Mouse (Mus musculus): ENCODE results near the gene Arl16. TPM values are rescaled to one million over a fixed set of nuclear protein-coding genes. Genes with fewer than 3 reads are reported as not detected.

The Arl16 gene
- polyA plus RNA-seq, 1 experiment from 2014 or later, result 53.3 TPM

DNA sequence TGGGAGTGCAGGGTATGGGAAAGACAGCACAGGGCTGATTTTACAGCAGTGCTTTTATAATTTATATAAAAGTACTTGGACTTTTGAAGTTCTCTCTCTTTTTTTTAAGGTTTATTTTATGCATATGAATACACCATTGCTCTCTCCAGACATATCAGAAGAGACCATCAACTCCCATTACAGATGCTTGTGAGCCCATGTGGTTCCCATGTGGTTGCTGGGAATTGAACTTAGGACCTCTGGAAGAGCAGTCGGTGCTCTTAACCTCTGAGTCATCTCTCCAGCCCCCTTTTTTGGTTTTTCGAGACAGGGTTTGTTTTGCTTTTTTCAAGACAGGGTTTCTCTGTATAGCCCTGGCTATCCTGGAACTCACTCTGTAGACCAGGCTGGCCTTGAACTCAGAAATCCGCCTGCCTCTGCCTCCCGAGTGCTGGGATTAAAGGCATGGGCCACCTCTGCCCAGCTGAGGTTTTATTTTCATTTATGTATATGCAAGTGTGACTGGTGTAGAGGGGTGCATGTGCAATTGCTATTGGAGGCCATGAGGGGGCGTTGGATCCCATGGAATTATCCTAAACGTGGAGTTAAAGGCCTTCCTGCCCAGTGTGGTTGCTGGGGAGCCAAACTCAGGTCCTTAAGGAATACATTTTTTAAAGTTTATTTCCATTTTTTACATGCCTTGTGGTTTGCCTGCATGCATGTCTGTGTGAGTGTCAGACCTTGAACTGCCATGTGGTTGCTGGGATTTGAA, 8.4 kb downstream of the Arl16 start:
- H3K4me2 ChIP-seq, result peak overlapping the region; percentile 85
- no peak for ATAC-seq (replicated peaks; ENCODE audit: low FRiP score)
- WGBS, result 65% methylated on average over 6 of the region's 6 CpGs
- peaks cover 53% of the 10 kb centered on the region for H3K36me3 ChIP-seq
- H3K27ac ChIP-seq, result no peak overlapping the region
- no peaks in the 10 kb centered on the region for H3K9me3 ChIP-seq (replicated peaks)
- H3K9ac ChIP-seq, result peak overlapping the region; percentile 98
- H3K27me3 ChIP-seq, result no peaks in the 10 kb centered on the region
- H3K4me3 ChIP-seq (replicated peaks), result peak overlapping the region; percentile 94
- peaks cover 23% of the 10 kb centered on the region for H3K4me1 ChIP-seq

DNA sequence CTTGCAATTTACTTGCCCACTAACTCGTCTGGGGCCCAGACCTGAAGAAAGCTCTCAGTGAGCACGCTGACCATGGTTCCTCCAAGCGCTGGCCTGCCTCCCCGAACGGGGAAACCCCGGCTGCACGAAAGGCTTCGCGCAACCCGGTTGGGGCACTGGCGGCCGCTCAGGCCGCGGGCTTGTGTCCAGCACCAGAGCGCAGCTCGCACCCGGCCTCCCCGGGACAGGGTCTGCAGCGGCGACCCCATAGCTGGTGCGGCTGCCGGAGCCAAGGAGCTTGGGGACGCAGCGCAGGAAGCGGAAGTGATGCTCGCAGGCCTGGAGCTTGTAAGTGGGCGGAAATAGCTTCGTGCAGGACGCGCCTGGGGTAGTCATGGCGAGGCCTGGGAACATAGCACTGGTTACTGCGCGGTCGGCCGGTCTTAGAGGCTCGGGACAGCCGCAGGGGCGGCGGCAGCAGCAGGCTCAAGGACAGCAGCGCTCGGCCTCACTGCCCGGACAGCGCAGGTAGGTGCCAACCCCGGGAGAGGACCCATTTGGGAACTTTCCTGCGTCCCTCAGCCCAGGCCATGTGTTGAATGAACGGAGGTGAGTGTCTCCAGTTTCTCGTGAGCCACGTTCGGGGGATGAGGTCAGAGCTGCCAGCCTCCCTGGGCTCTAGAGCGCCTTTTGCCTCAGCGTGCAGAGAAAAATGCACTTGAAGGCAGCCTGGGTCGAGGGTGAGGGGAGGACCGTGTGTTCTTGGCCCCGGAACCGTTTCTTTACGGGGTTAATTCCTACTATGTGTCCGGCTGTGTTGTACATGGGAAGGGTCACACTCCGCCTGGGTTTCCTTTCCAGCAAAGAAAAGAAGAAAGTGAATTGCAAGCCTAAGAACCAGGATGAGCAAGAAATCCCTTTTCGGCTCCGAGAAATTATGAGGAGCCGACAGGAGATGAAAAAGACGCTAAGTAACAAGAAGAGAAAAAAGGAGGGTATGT, 9.3 kb downstream of the Arl16 start, which contains the start of the genes Oxld1 and Ccdc137:
Gene Oxld1 (minus strand): TSS at position 297 of the 980 bp plus-strand sequence.
Gene Ccdc137 (plus strand): TSS at position 344 of the 980 bp plus-strand sequence.
- peak; percentile 92 for ATAC-seq (replicated peaks; ENCODE audit: low FRiP score)
- Histone ChIP-seq H3K9me3 (replicated peaks) (no peaks in the 10 kb centered on the region), H3K4me3 (replicated peaks) (peak within 1 kb of the TSS; percentile 94), H3K36me3 (peaks cover 44% of the 10 kb centered on the region), H3K27ac (peak within 1 kb of the TSS; percentile 92), H3K27me3 (no peaks in the 10 kb centered on the region), H3K9ac (peak within 1 kb of the TSS; percentile 98), H3K4me2 (peak within 1 kb of the TSS; percentile 85), H3K4me1 (peaks cover 23% of the 10 kb centered on the region)
- 3% methylated on average over 62 of the region's 62 CpGs for WGBS

DNA sequence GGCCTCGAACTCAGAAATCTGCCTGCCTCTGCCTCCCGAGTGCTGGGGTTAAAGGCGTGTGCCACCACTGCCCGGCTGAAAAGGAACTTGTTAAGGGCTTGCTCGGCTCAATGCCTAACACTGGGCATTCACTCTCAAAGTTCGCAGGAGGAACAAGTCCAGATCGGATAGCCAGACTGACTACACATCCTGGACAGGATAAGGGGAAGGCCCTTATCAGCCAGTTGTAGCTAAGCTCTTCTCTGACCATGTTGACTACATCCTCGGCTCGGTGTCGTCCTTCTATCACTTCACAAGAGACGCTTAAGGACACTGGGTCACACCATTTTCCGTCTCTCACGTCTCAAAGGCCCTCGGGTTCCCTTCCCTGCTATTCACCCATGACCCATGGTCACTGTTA, 10.0 kb downstream of the Arl16 start:
- H3K27ac ChIP-seq, result peak overlapping the region; percentile 92
- ATAC-seq (replicated peaks; ENCODE audit: low FRiP score), result peak; percentile 16; the same call in 1 of the 2 replicates
- H3K4me2 ChIP-seq, result peak overlapping the region; percentile 85
- H3K27me3 ChIP-seq, result no peaks in the 10 kb centered on the region
- H3K36me3 ChIP-seq, result peaks cover 37% of the 10 kb centered on the region
- H3K9me3 ChIP-seq (replicated peaks), result no peaks in the 10 kb centered on the region
- peak overlapping the region; percentile 94 for H3K4me3 ChIP-seq (replicated peaks)
- H3K4me1 ChIP-seq, result peaks cover 23% of the 10 kb centered on the region
- WGBS, result 27% methylated on average over 14 of the region's 14 CpGs
- peak overlapping the region; percentile 98 for H3K9ac ChIP-seq

DNA sequence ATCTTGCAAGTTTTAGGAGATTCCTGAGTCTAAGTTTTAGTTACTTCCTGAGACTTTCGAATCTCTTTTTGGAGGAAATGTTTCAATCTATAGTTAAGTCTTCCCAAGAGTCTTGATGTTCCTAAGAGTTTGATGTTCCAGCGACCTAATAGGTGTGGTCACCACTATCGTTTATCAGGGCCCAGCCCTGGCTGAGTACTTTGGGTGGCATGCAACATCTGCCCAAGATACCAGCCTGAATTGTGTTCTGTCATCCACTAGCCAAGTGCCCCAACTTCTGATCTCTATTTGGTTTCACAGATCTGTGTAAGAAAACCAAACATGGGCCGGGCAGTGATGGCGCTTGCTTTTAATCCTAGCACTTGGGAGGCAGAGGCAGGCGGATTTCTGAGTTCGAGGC, 12.0 kb downstream of the Arl16 start:
- 91% methylated on average over 7 of the region's 7 CpGs for WGBS
- H3K9ac ChIP-seq, result no peak overlapping the region
- no peak overlapping the region for H3K4me3 ChIP-seq (replicated peaks)
- peaks cover 23% of the 10 kb centered on the region for H3K4me1 ChIP-seq
- H3K4me2 ChIP-seq, result no peak overlapping the region
- H3K36me3 ChIP-seq, result peaks cover 18% of the 10 kb centered on the region
- no peak for ATAC-seq (replicated peaks; ENCODE audit: low FRiP score)
- no peaks in the 10 kb centered on the region for H3K27me3 ChIP-seq
- no peak overlapping the region for H3K27ac ChIP-seq
- H3K9me3 ChIP-seq (replicated peaks), result no peaks in the 10 kb centered on the region

DNA sequence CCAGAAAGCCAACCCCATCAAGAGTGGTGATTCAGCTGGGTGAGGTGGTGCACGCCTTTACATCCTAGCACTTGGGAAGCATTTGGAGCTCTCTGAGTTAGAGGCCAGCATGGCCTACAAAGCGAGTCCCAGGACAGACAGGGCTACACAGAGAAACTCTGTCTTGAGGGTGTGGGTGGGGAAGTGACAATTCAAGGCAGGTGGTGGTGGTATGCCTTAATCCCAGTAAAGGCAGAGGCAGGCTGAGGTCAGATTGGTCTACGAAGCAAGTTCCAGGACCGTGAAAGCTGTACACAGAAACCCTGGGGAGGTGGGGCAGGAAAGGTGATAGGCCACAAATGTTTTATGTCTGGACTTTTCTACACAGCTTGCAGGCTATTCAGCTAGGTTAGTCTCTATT, 12.4 kb downstream of the Arl16 start:
- Histone ChIP-seq H3K9me3 (replicated peaks) (no peaks in the 10 kb centered on the region), H3K27ac (no peak overlapping the region), H3K9ac (no peak overlapping the region), H3K27me3 (no peaks in the 10 kb centered on the region), H3K4me3 (replicated peaks) (no peak overlapping the region), H3K4me2 (no peak overlapping the region), H3K4me1 (peaks cover 23% of the 10 kb centered on the region), H3K36me3 (peaks cover 15% of the 10 kb centered on the region)
- no peak for ATAC-seq (replicated peaks; ENCODE audit: low FRiP score)
- 88% methylated on average over 4 of the region's 4 CpGs for WGBS

DNA sequence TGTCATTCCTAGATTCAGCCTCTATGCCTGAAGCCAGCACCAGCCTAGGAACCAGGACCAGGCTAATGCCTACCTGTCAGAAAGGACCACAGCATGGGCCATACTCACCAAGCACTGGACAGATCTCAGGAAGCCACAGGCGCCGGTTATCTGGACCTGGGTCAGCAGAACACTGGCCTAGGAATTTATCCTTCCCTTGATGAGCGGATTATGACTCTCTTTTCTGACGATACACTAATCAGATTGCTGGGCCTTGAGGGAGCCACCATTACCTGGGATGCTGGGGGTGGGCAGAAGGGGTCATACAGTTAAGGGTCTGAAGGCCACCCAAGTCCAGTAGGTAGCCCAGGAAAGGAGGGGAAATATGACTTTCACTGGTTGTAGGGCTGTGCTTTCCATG, 14.1 kb downstream of the Arl16 start, which contains the start of gene Pde6g:
Gene Pde6g (minus strand): TSS at position 195 of the 400 bp plus-strand sequence.
- Histone ChIP-seq H3K27me3 (no peaks in the 10 kb centered on the region), H3K27ac (no peak within 1 kb of the TSS), H3K4me1 (peaks cover 14% of the 10 kb centered on the region), H3K36me3 (peaks cover 6% of the 10 kb centered on the region; the same call in 1 of the 2 replicates), H3K4me2 (no peak within 1 kb of the TSS), H3K9me3 (replicated peaks) (no peaks in the 10 kb centered on the region), H3K4me3 (replicated peaks) (no peak within 1 kb of the TSS), H3K9ac (no peak within 1 kb of the TSS)
- ATAC-seq (replicated peaks; ENCODE audit: low FRiP score), result no peak
- WGBS, result 82% methylated on average over 4 of the region's 4 CpGs

DNA sequence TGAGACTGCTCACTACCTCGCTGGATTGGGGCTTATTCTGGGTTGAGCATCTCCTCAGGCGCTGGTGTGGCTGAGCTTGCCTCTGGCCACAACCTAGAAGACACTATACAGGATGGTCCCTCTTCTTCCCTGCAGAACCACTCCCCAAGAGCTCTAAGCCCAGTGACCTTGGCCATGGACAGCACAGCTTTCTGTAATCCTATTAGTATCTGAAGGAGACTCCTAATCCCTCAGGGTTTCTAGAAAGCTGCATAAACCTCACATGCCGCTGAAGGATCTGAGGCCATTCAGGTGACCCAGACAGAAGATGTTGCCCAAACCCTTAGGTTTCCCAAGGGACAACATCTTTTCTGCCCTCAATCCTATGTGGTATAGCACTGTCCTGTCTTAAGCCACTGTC, 15.2 kb downstream of the Arl16 start:
- H3K27me3 ChIP-seq, result no peaks in the 10 kb centered on the region
- no peak for ATAC-seq (replicated peaks; ENCODE audit: low FRiP score)
- peaks cover 18% of the 10 kb centered on the region for H3K4me1 ChIP-seq
- no peak overlapping the region for H3K9ac ChIP-seq
- H3K9me3 ChIP-seq (replicated peaks), result no peaks in the 10 kb centered on the region
- 77% methylated on average over 3 of the region's 3 CpGs for WGBS
- no peak overlapping the region for H3K27ac ChIP-seq
- H3K4me2 ChIP-seq, result no peak overlapping the region
- no peak overlapping the region for H3K4me3 ChIP-seq (replicated peaks)
- peaks cover 6% of the 10 kb centered on the region; the same call in 1 of the 2 replicates for H3K36me3 ChIP-seq

DNA sequence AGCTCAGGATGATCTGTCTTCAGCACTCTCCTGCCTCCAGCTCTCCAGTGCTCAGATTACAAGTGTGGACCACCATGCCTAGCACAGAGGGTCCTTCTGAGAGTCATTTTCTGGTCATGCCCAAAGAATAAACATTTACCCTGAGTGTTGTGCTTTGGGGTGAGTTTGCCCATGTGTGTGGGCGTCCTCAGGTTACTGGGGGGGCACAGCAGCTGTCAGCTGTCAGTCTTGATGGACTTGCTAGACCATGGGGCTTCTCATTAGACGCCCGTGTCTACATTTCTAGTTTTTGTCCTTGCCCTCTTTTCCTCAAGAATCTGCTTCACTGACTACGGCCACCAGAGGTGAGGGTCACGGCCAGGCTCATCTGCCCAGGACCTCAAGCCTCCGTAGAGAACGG, 20.2 kb downstream of the Arl16 start:
- 59% methylated on average over 7 of the region's 7 CpGs for WGBS
- H3K4me1 ChIP-seq, result peaks cover 10% of the 10 kb centered on the region
- no peaks in the 10 kb centered on the region for H3K9me3 ChIP-seq (replicated peaks)
- H3K4me3 ChIP-seq (replicated peaks), result no peak overlapping the region
- no peaks in the 10 kb centered on the region for H3K36me3 ChIP-seq
- no peak overlapping the region for H3K9ac ChIP-seq
- no peak for ATAC-seq (replicated peaks; ENCODE audit: low FRiP score)
- no peak overlapping the region for H3K4me2 ChIP-seq
- H3K27me3 ChIP-seq, result no peaks in the 10 kb centered on the region
- H3K27ac ChIP-seq, result no peak overlapping the region

DNA sequence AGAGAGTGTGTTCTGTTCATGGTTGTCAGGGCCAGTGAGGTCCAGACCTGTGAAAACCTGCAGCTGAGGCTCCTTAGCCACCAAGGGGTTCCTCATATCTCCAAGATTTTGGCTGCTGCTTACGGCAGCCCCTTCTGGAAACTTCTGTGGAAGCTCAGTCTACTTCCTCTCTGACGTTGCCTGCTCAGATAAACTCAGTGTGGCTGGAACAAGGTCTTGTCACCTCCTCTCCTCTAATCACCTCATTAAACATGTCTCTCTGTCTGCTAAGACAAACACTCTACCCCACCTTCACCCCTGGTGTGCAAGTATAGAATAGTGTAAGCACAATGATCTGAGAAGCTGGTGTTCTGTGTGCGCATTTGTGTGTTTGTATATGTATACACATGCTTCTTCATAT, 21.9 kb downstream of the Arl16 start:
- Histone ChIP-seq H3K4me1 (peaks cover 10% of the 10 kb centered on the region), H3K4me3 (replicated peaks) (no peak overlapping the region), H3K36me3 (no peaks in the 10 kb centered on the region), H3K9ac (no peak overlapping the region), H3K27ac (no peak overlapping the region), H3K4me2 (no peak overlapping the region), H3K27me3 (no peaks in the 10 kb centered on the region), H3K9me3 (replicated peaks) (no peaks in the 10 kb centered on the region)
- no peak for ATAC-seq (replicated peaks; ENCODE audit: low FRiP score)
- 44% methylated on average over 3 of the region's 3 CpGs for WGBS

DNA sequence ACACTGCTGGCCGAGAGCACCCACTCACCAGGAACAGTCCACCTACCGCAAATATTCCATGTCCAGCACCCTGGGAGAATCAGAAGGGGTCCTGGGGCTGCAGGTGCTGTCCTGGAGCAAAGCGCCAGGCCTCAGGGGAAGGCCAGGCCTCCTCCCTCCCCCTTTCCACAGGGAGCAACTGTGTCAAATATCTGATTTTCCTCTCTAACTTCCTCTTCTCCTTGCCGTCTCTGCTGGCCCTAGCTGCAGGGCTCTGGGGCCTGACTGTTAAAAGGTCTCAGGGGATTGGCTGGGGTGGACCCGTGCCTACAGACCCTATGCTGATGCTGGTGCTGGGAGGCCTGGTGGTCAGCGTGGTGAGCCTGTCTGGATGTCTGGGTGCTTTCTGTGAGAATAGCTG, 23.3 kb downstream of the Arl16 start:
- H3K4me3 ChIP-seq (replicated peaks), result no peak overlapping the region
- H3K36me3 ChIP-seq, result no peaks in the 10 kb centered on the region
- no peak overlapping the region for H3K9ac ChIP-seq
- 74% methylated on average over 6 of the region's 6 CpGs for WGBS
- H3K27ac ChIP-seq, result no peak overlapping the region
- H3K4me2 ChIP-seq, result no peak overlapping the region
- no peaks in the 10 kb centered on the region for H3K9me3 ChIP-seq (replicated peaks)
- ATAC-seq (replicated peaks; ENCODE audit: low FRiP score), result no peak
- H3K27me3 ChIP-seq, result no peaks in the 10 kb centered on the region
- H3K4me1 ChIP-seq, result peaks cover 10% of the 10 kb centered on the region

DNA sequence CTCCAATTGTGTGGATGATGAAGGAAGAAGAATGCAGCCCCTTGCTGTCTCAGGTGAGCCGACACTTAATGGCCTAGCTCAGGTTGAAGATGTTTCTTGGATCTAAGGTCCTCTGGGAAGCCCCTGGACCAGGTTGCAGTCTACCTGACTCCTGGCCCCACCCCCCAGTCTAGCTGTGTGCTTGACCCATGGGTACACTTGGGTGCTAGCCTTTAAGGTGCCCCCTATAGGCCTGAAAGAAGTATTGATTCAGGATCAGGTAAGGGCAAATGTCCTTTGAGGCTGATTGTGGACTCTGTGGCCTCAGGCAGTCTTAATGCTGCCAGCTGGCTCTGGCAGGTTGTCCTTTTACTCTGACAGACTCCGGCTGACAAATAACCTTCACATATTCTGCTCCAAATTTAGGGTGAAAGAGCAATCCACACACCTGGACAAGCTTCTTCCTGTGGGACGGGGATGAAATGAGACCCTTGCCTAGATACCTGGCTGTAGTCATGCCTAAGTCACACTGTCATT, 24.6 kb downstream of the Arl16 start:
- H3K9ac ChIP-seq, result no peak overlapping the region
- H3K27ac ChIP-seq, result no peak overlapping the region
- H3K36me3 ChIP-seq, result no peaks in the 10 kb centered on the region
- no peak overlapping the region for H3K4me2 ChIP-seq
- H3K9me3 ChIP-seq (replicated peaks), result no peaks in the 10 kb centered on the region
- 87% methylated on average over 3 of the region's 3 CpGs for WGBS
- H3K27me3 ChIP-seq, result no peaks in the 10 kb centered on the region
- no peak for ATAC-seq (replicated peaks; ENCODE audit: low FRiP score)
- peaks cover 2% of the 10 kb centered on the region for H3K4me1 ChIP-seq
- no peak overlapping the region for H3K4me3 ChIP-seq (replicated peaks)

DNA sequence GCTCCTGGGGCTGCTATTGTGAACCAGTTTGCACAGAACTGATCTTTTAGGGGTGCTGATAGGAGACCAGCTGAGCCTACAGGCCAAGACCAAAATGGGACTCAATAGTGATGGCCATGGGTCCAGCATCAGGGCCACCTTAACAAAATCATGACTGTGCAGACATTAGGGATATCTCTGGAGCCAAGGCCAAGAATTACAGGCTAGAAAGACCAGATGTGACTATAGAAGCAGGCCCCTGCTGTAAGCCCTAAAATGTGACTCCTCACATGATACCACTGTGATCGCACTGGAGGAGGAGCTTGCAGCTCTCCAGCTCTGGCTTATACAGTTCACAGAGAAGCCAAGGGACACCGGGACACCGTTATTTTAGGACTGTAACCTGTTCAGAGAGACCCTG, 25.1 kb downstream of the Arl16 start, which contains the start of gene Tspan10:
Gene Tspan10 (plus strand): TSS at position 301 of the 400 bp plus-strand sequence.
- no peak within 1 kb of the TSS for H3K4me3 ChIP-seq (replicated peaks)
- no peaks in the 10 kb centered on the region for H3K36me3 ChIP-seq
- no peak for ATAC-seq (replicated peaks; ENCODE audit: low FRiP score)
- no peaks in the 10 kb centered on the region for H3K4me1 ChIP-seq
- H3K9me3 ChIP-seq (replicated peaks), result no peaks in the 10 kb centered on the region
- H3K27me3 ChIP-seq, result no peaks in the 10 kb centered on the region
- 91% methylated on average over 3 of the region's 3 CpGs for WGBS
- H3K9ac ChIP-seq, result no peak within 1 kb of the TSS
- no peak within 1 kb of the TSS for H3K4me2 ChIP-seq
- H3K27ac ChIP-seq, result no peak within 1 kb of the TSS

Data from kidney, embryonic 15.5 days (tissue).